Mouse (Mus musculus): ENCODE measurements around the gene Shox2.

Shox2 gene

GRCm38 (mm10) chr3:66981706-66982105 is at the start of gene Shox2:
Gene Shox2 (minus strand): TSS chr3:66981771.
- DNase-seq (ENCODE audit: low read depth, low spot score): peak; percentile 41

GRCm38 (mm10) chr3:66996820-66997219 is 15.2 kb upstream of the Shox2 start:
- no peak for DNase-seq (ENCODE audit: low read depth, low spot score)

GRCm38 (mm10) chr3:66986287-66986560 is 4.7 kb upstream of the Shox2 start:
- no peak for DNase-seq (ENCODE audit: low read depth, low spot score)

- DNase-seq (ENCODE audit: low read depth, low spot score): peak; percentile 88
These were observed 4.1 kb upstream of the Shox2 start for GRCm38 (mm10) chr3:66985539-66986286.

- DNase-seq (ENCODE audit: low read depth, low spot score): no peak
These were observed 1.9 kb upstream of the Shox2 start for GRCm38 (mm10) chr3:66983481-66983880.

GRCm38 (mm10) chr3:66982181-66982911 is 775 bp upstream of the Shox2 start:
- DNase-seq (ENCODE audit: low read depth, low spot score): peak; percentile 35

- DNase-seq (ENCODE audit: low read depth, low spot score): peak; percentile 41
These were observed 390 bp downstream of the Shox2 start, which contains the start of gene Rsrc1 for GRCm38 (mm10) chr3:66981101-66981661. Gene Rsrc1 (plus strand): TSS chr3:66981390.

GRCm38 (mm10) chr3:66980111-66980975 is 1.2 kb downstream of the Shox2 start:
- DNase-seq (ENCODE audit: low read depth, low spot score): peak; percentile 21

- DNase-seq (ENCODE audit: low read depth, low spot score): no peak
These were observed 2.1 kb downstream of the Shox2 start for GRCm38 (mm10) chr3:66979491-66979890.

- DNase-seq (ENCODE audit: low read depth, low spot score): peak; percentile 12
These were observed 2.9 kb downstream of the Shox2 start for GRCm38 (mm10) chr3:66978457-66979381.

- DNase-seq (ENCODE audit: low read depth, low spot score): peak; percentile 8
These were observed 3.6 kb downstream of the Shox2 start for GRCm38 (mm10) chr3:66977811-66978456.

GRCm38 (mm10) chr3:66976889-66977615 is 4.5 kb downstream of the Shox2 start:
- no peak for DNase-seq (ENCODE audit: low read depth, low spot score)

GRCm38 (mm10) chr3:66974501-66974900 is 7.1 kb downstream of the Shox2 start:
- DNase-seq (ENCODE audit: low read depth, low spot score): no peak

- DNase-seq (ENCODE audit: low read depth, low spot score): peak; percentile 77
These were observed 8.1 kb downstream of the Shox2 start for GRCm38 (mm10) chr3:66973391-66973943.

- DNase-seq (ENCODE audit: low read depth, low spot score): no peak
These were observed 9.2 kb downstream of the Shox2 start for GRCm38 (mm10) chr3:66972191-66972950.

- peak; percentile 41 for DNase-seq (ENCODE audit: low read depth, low spot score)
These were observed 10.8 kb downstream of the Shox2 start for GRCm38 (mm10) chr3:66970661-66971331.

- no peak for DNase-seq (ENCODE audit: low read depth, low spot score)
These were observed 11.3 kb downstream of the Shox2 start for GRCm38 (mm10) chr3:66970261-66970660.

- no peak for DNase-seq (ENCODE audit: low read depth, low spot score)
These were observed 14.1 kb downstream of the Shox2 start for GRCm38 (mm10) chr3:66967508-66967907.
